Comparison of ENCODE assay signal across 17 mouse cellular contexts in genomic region chr13:77215460-77215859, GRCm38 (mm10).
DNase-seq lines count a peak whose midpoint lies in the region; ATAC-seq and TF ChIP-seq lines count a peak whose summit lies in the region.
"Had no signal": no experiment of that assay in that cellular context is flagged by ENCODE, and none has a peak within 500 bp of the region (broad histone marks: within the 10 kb centered on the region; RNA-seq: fewer than 3 reads in every experiment).

No protein-coding gene starts in this region.

- H3K27me3 ChIP-seq in heart, adult 2 months (ENCODE audit: control insufficient read depth, insufficient read depth, low read length): no peaks in the 10 kb centered on the region
- no peaks in the 10 kb centered on the region for H3K27me3 ChIP-seq in heart, embryonic 10.5 days (ENCODE audit: insufficient read depth, poor library complexity, severe bottlenecking)
- H3K27me3 ChIP-seq in liver, embryonic 14.5 days (ENCODE audit: control insufficient read depth, insufficient read depth, low read length): no peaks in the 10 kb centered on the region
- no peaks in the 10 kb centered on the region for H3K27me3 ChIP-seq in Patski
- H3K27me3 ChIP-seq: forebrain, embryonic 15.5 days; heart, embryonic 15.5 days; intestine, embryonic 15.5 days; neural tube, embryonic 13.5 days had no signal

- TF ChIP-seq POLR2A in heart, adult 2 months (IDR thresholded peaks at IDR 0.05; ENCODE audit: insufficient read depth, low read depth, low read length): no peak

- H3K4me1 ChIP-seq in heart, adult 2 months (ENCODE audit: control insufficient read depth, insufficient read depth, low read length): no peaks in the 10 kb centered on the region
- no peaks in the 10 kb centered on the region for H3K4me1 ChIP-seq in heart, embryonic 10.5 days
- no peaks in the 10 kb centered on the region for H3K4me1 ChIP-seq in liver, embryonic 14.5 days (replicated peaks; ENCODE audit: control insufficient read depth in 2 of 2, insufficient read depth in 2 of 2, low read length in 1 of 2)
- H3K4me1 ChIP-seq: forebrain, embryonic 15.5 days; heart, embryonic 15.5 days; intestine, embryonic 15.5 days; neural tube, embryonic 13.5 days had no signal

- no peak for TF ChIP-seq EP300 in heart, adult 2 months (IDR thresholded peaks at IDR 0.05; ENCODE audit: insufficient read depth, low read depth, low read length)
- no peak for TF ChIP-seq EP300 in liver, embryonic 14.5 days (IDR thresholded peaks at IDR 0.05; ENCODE audit: low read depth)

- DNase-seq in heart, adult 2 months: no peak
- no peak for DNase-seq in heart, embryonic 10.5 days (ENCODE audit: low spot score)
- DNase-seq in liver, embryonic 14.5 days (ENCODE audit: low read depth in 3 of 3, low spot score in 3 of 3): no peak
- DNase-seq in liver: no peak
- DNase-seq in A20 (ENCODE audit: low read depth, low spot score): peak; percentile 23
- DNase-seq in Patski (ENCODE audit: low read depth, low spot score): no peak
- DNase-seq in urinary bladder, postnatal 14 days (ENCODE audit: low spot score): no peak
- DNase-seq in left cerebral cortex, adult 8-10 months (ENCODE audit: low spot score in 2 of 2): no peak
- DNase-seq: cerebellum, postnatal 14 days; heart, adult 11 months; kidney, postnatal 10 days; lung, postnatal 10 days; thymus, postnatal 36 days had no signal

- in situ Hi-C loops in Patski (cut with MboI; ENCODE audit: low pct_unique_long_range_greater_than_20kb): loop anchor here (10.0 kb wide), 1 partner anchor 251 kb away; no protein-coding TSS in a partner anchor

- 51% methylated on average over 2 of the region's 2 CpGs for WGBS in heart, adult 2 months
- WGBS in heart, embryonic 10.5 days: 72% methylated on average over 2 of the region's 2 CpGs
- WGBS in liver, embryonic 14.5 days (ENCODE audit: insufficient replicate concordance): 60% methylated on average over 2 of the region's 2 CpGs

- ATAC-seq in liver, embryonic 14.5 days (ENCODE audit: insufficient read depth): no peak
- ATAC-seq in Patski: no peak
- ATAC-seq: forebrain, embryonic 15.5 days; intestine, embryonic 15.5 days had no signal

- no peaks in the 10 kb centered on the region for H3K79me2 ChIP-seq in heart, adult 2 months (replicated peaks; ENCODE audit: control insufficient read depth, insufficient read depth, low read length)

- no peaks in the 10 kb centered on the region for H3K36me3 ChIP-seq in heart, adult 2 months (ENCODE audit: control insufficient read depth, insufficient read depth, low read length)
- H3K36me3 ChIP-seq in heart, embryonic 10.5 days: no peaks in the 10 kb centered on the region
- H3K36me3 ChIP-seq in liver, embryonic 14.5 days (replicated peaks; ENCODE audit: control insufficient read depth, insufficient read depth, low read depth): no peaks in the 10 kb centered on the region
- H3K36me3 ChIP-seq: forebrain, embryonic 15.5 days; heart, embryonic 15.5 days; intestine, embryonic 15.5 days; neural tube, embryonic 13.5 days had no signal

- no peak overlapping the region for H3K9ac ChIP-seq in heart, adult 2 months (ENCODE audit: low read depth, low read length)
- no peak overlapping the region for H3K9ac ChIP-seq in liver, embryonic 14.5 days (replicated peaks)
- H3K9ac ChIP-seq: forebrain, embryonic 15.5 days; heart, embryonic 15.5 days; intestine, embryonic 15.5 days; neural tube, embryonic 13.5 days had no signal

- CTCF ChIA-PET in Patski (lab: Charles Lee): no interaction called here

- TF ChIP-seq CTCF in heart, adult 2 months (IDR thresholded peaks at IDR 0.05): peak; percentile 53
- TF ChIP-seq CTCF in liver, embryonic 14.5 days (IDR thresholded peaks at IDR 0.05; ENCODE audit: low read depth): peak; percentile 21; the same call in 1 of the 2 replicates
- TF ChIP-seq CTCF in Patski (IDR thresholded peaks at IDR 0.05): peak; percentile 39

- H3K4me3 ChIP-seq in heart, adult 2 months: no peak overlapping the region
- H3K4me3 ChIP-seq in heart, embryonic 10.5 days: no peak overlapping the region
- H3K4me3 ChIP-seq in liver, embryonic 14.5 days (ENCODE audit: insufficient read depth in 1 of 2, low read depth in 2 of 2, low read length in 2 of 2): no peak overlapping the region
- H3K4me3 ChIP-seq: forebrain, embryonic 15.5 days; heart, embryonic 15.5 days; intestine, embryonic 15.5 days; neural tube, embryonic 13.5 days had no signal

- POLR2A ChIA-PET in Patski (lab: Charles Lee): no interaction called here

- no peaks in the 10 kb centered on the region for H3K9me3 ChIP-seq in heart, embryonic 10.5 days
- no peaks in the 10 kb centered on the region for H3K9me3 ChIP-seq in liver, embryonic 14.5 days (ENCODE audit: control insufficient read depth, low read length)
- H3K9me3 ChIP-seq: forebrain, embryonic 15.5 days; heart, embryonic 15.5 days; intestine, embryonic 15.5 days; neural tube, embryonic 13.5 days had no signal

- intact Hi-C loops in heart, adult 2 months (cut with DNase I): no loop called here

- no peak overlapping the region for H3K4me2 ChIP-seq in liver, embryonic 14.5 days (ENCODE audit: low read depth)
- H3K4me2 ChIP-seq: forebrain, embryonic 15.5 days; heart, embryonic 15.5 days; intestine, embryonic 15.5 days; neural tube, embryonic 13.5 days had no signal

- H3K27ac ChIP-seq in heart, adult 2 months: no peak overlapping the region
- H3K27ac ChIP-seq in heart, embryonic 10.5 days: no peak overlapping the region
- no peak overlapping the region for H3K27ac ChIP-seq in liver, embryonic 14.5 days
- H3K27ac ChIP-seq: forebrain, embryonic 15.5 days; heart, embryonic 15.5 days; intestine, embryonic 15.5 days; neural tube, embryonic 13.5 days had no signal
